Mouse (Mus musculus): ENCODE measurements at regions not wholly inside any gene's neighbourhood (a gene's known extent, or its start where the extent isn't known, plus 50 kb on each side); places are given as distances from the start of the nearest gene placed in this dataset.

DNA sequence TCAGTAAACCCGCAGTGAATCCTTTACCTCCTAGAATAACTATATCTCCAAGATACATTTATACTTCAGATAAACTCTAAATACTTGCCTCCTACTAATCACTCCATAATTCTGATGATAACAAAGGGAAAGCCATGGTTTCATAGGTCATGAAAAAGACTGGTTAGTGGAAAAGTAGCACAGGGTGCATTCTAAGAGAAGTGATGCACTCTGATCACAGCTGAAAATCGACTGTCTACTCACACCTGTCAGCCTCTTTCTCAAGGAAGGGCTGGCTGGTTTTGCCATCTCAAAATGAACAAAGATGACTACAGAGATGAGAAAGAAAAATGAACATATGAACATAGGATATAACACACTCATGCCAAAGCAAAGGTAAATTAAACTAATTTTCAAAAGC, 769.6 kb upstream of the Marcks start:
- no peak for TF ChIP-seq CTCF (IDR thresholded peaks at IDR 0.05; ENCODE audit: low read depth)
- no peak for TF ChIP-seq EP300 (IDR thresholded peaks at IDR 0.05; ENCODE audit: low read depth)
